Mouse (Mus musculus) thymus, adult 2 months (tissue): Measurements from ENCODE around the gene Polr2h.

Experiments
- CTCF ChIP-seq: fragments of 200-500 bp; IDR thresholded peaks from 2 replicates; pipeline ENCODE4 v1.5.1; 2012; ENCODE audit warnings: mild to moderate bottlenecking, control low read depth, low read length, moderate library complexity, borderline replicate concordance; ENCODE audit not compliant: control insufficient read depth, poor library complexity, insufficient read depth; ENCODE audit errors: extremely low read depth
- POLR2A ChIP-seq: fragments of 200-500 bp; IDR thresholded peaks from 2 replicates; pipeline ENCODE4 v1.6.1; 2012; ENCODE audit warnings: mild to moderate bottlenecking, low read length, control low read depth, moderate library complexity; ENCODE audit not compliant: control insufficient read depth, poor library complexity, insufficient read depth; ENCODE audit errors: extremely low read depth

GRCm38 (mm10) chr16:20710810-20711209 lies 6.7 kb upstream of the Polr2h start:
- no peak for TF ChIP-seq CTCF
- no peak for TF ChIP-seq POLR2A
